Mouse (Mus musculus): Measurements from ENCODE around the gene Ubxn2a. TPM values are rescaled to one million over a fixed set of nuclear protein-coding genes. Genes with fewer than 3 reads are reported as not detected.

The Ubxn2a gene
- 21.0 and 28.2 TPM in 2 replicates for polyA plus RNA-seq (2015; fragmentation: Nextera tagmentation; extraction: Ambion mirVana)

DNA sequence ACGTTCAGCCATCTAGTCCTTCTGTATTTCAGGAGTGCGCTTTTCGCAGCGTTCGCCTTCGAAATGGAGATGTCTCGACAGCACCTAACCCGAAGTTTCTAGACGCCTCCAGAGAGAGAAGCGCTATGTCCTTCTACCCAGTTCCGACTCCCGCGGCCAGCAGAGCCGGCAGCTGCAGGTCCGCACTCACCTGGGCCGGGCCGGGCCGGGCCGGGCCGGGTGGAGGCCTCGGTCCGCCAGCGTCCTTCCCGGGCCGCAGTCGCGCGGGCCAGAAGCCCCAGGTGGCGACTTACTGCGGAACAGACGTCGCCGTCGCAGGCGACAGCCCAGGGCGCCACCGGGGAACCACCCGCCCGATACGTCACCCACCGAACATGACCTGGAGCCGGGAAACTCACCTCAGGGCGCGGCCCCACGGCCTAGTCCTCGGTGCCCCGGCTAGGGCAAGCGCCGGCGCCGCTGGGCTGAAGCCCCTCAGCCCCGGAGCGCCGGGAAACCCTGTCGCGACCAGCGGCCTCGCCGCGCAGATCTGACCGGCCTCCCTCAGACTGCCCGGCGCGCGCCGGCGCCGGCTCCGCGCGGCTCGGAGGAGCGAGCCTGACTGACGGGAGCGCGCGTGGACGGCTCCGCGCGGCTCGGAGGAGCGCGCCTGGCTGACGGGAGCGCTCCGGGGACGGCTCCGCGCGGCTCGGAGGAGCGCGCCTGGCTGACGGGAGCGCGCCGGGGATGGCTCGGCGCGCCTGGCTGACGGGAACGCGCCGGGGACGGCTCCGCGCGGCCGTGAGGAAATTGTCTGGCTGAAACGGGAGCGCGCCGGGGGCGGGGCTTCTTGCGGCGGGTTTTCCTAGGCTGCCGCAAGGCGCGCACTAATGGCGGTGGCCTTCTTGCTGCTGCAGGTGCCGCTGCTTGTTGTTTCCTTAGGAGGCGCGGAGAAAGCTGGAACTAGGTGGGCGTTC, at the start of gene Ubxn2a:
Ubxn2a (minus strand) TSS at position 755 of the 956 bp plus-strand sequence.

GRCm38 (mm10) chr12:4916994-4917804, 9.7 kb upstream of the Ubxn2a start, which contains the start of gene Atad2b:
Gene Atad2b (plus strand): TSS chr12:4917353.

GRCm38 (mm10) chr12:4874161-4874927, 33.2 kb downstream of the Ubxn2a start, which contains the start of gene Mfsd2b:
Gene Mfsd2b (minus strand): TSS chr12:4874359.

DNA sequence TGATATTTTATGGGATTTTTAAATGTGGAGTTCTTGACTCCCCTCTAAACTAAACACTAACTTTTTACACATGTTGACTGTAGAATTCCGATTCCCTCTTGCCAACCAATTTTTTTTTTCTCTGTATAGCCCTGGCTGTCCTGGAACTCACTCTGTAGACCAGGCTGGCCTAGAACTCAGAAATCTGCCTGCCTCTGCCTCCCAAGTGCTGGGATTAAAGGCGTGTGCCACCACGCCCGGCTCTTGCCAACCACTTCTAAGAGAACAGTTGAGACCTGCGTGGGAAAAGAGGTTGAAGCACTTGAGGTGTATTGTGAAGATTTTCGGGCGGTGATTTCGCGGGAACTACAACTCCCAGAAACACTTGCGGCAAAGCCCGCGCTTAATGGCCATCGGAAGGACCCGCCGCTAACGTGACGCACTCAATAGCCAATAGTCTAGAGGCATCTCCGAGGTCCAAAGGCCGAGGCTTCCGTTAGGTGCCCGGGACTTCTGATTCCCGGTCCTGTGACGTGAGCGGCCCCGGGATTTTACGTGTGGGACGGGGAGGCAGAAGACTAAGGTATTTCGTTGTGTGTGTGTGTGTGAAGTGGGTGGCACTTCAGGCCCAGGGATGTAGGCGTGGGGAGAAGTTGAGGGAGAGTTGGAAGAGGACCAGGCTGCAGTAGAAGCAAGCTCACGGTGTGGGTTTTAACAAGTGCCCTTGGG, 64.5 kb downstream of the Ubxn2a start, which contains the start of gene Wdcp:
Wdcp (plus strand) TSS at position 414 of the 708 bp plus-strand sequence.

GRCm38 (mm10) chr12:4841392-4841887, 66.1 kb downstream of the Ubxn2a start, which contains the start of gene Fkbp1b:
Gene Fkbp1b (minus strand): TSS chr12:4841591.

Other genes with a start within 250 kb of the Ubxn2a start
- 0.13 and 0.18 TPM in 2 replicates for gene Fam228a, start 169.3 kb downstream of the Ubxn2a start, polyA plus RNA-seq (2015; fragmentation: Nextera tagmentation; extraction: Ambion mirVana)
- 2.8 and 4.8 TPM in 2 replicates for gene Pfn4, start 138.7 kb downstream of the Ubxn2a start, polyA plus RNA-seq (2015; fragmentation: Nextera tagmentation; extraction: Ambion mirVana)
- gene Fam228b, start 138.4 kb downstream of the Ubxn2a start, polyA plus RNA-seq (2015; fragmentation: Nextera tagmentation; extraction: Ambion mirVana), result 1.4 and 3.7 TPM in 2 replicates
- gene Sf3b6, start 90.2 kb downstream of the Ubxn2a start, polyA plus RNA-seq (2015; fragmentation: Nextera tagmentation; extraction: Ambion mirVana), result 414 and 557 TPM in 2 replicates
- 31.3 and 78.7 TPM in 2 replicates for gene Fkbp1b, start 66.1 kb downstream of the Ubxn2a start, polyA plus RNA-seq (2015; fragmentation: Nextera tagmentation; extraction: Ambion mirVana)
- 18.1 and 18.4 TPM in 2 replicates for gene Wdcp, start 64.4 kb downstream of the Ubxn2a start, polyA plus RNA-seq (2015; fragmentation: Nextera tagmentation; extraction: Ambion mirVana)
- 1.2 and 3.1 TPM in 2 replicates for gene Mfsd2b, start 33.3 kb downstream of the Ubxn2a start, polyA plus RNA-seq (2015; fragmentation: Nextera tagmentation; extraction: Ambion mirVana)
- 4.1 and 6.8 TPM in 2 replicates for gene Atad2b, start 9.6 kb upstream of the Ubxn2a start, polyA plus RNA-seq (2015; fragmentation: Nextera tagmentation; extraction: Ambion mirVana)

Data from adrenal gland, postnatal 0 days (tissue).